Comparison of ENCODE assay signal across 10 mouse cellular contexts in the genomic region with DNA sequence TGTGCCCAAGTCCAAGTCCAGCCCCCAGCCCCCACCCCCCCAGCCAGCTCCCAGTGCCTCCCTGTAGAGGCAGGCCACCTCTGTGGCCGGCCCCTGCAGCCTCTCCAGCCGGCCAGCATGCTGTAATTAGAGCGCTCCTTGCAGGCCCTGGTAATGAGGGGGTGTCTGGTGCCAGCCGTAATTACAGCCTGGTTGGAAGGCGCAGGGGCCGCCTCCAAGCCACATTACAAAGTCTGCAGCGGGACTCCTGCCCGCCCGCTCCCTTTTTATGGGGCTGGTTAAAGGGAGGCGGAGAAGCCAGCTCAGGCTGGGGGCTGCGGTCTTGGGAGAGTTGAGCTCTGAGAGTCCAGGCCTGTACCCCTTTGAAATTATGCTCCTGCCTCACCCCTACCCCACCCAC. TPM values are rescaled to one million over a fixed set of nuclear protein-coding genes. Genes with fewer than 3 reads are reported as not detected.
DNase-seq lines count a peak whose midpoint lies in the region; ATAC-seq and TF ChIP-seq lines count a peak whose summit lies in the region.
"Had no signal": no experiment of that assay in that cellular context is flagged by ENCODE, and none has a peak within 500 bp of the region (broad histone marks: within the 10 kb centered on the region; RNA-seq: fewer than 3 reads in every experiment).

No protein-coding gene starts in this region.

- H3K4me2 ChIP-seq in heart, embryonic 14.5 days (ENCODE audit: low read length), result no peak overlapping the region
- H3K4me2 ChIP-seq in midbrain, postnatal 0 days (ENCODE audit: low read depth, low read length, poor library complexity, severe bottlenecking), result no peak overlapping the region
- H3K4me2 ChIP-seq in midbrain, embryonic 11.5 days, result no peak overlapping the region
- H3K4me2 ChIP-seq in forebrain, embryonic 13.5 days, result 0 out of 2 replicates have a peak overlapping the region, but pooled peaks have one; percentile 14
- H3K4me2 ChIP-seq in myocyte (ENCODE audit: low read depth), result peak overlapping the region; percentile 57

- DNase-seq in heart, adult 11 months, result no peak
- DNase-seq in midbrain, postnatal 0 days (ENCODE audit: low spot score), result peak; percentile 38
- no peak for DNase-seq in midbrain, embryonic 11.5 days (ENCODE audit: low spot score, missing footprints)
- no peak for DNase-seq in adrenal gland, adult (ENCODE audit: inconsistent age in 2 of 2, low spot score in 1 of 2)
- no peak for DNase-seq in adrenal gland, postnatal 10 days
- DNase-seq: kidney, adult 2 months had no signal

- H3K4me1 ChIP-seq in heart, embryonic 14.5 days (ENCODE audit: control insufficient read depth in 2 of 2, insufficient read depth in 2 of 2, low read length in 2 of 2), result peaks cover 62 to 70% of the 10 kb centered on the region in 2 experiments
- H3K4me1 ChIP-seq in midbrain, postnatal 0 days (ENCODE audit: insufficient read depth, low read length), result no peaks in the 10 kb centered on the region
- peaks cover 12% of the 10 kb centered on the region for H3K4me1 ChIP-seq in midbrain, embryonic 11.5 days (ENCODE audit: control insufficient read depth, insufficient read depth, low read length)
- H3K4me1 ChIP-seq in forebrain, embryonic 13.5 days, result peaks cover 31% of the 10 kb centered on the region

- no peaks in the 10 kb centered on the region for H3K9me3 ChIP-seq in heart, embryonic 14.5 days (ENCODE audit: control insufficient read depth, low read length)
- no peaks in the 10 kb centered on the region for H3K9me3 ChIP-seq in midbrain, postnatal 0 days (ENCODE audit: low read length)
- no peaks in the 10 kb centered on the region for H3K9me3 ChIP-seq in midbrain, embryonic 11.5 days (ENCODE audit: control insufficient read depth, low read length)
- no peaks in the 10 kb centered on the region for H3K9me3 ChIP-seq in forebrain, embryonic 13.5 days (replicated peaks)

- no peak for TF ChIP-seq CTCF in midbrain, postnatal 0 days (IDR thresholded peaks at IDR 0.05)

- H3K27ac ChIP-seq in heart, embryonic 14.5 days (replicated peaks in 1 of 2; ENCODE audit: control insufficient read depth in 1 of 2, insufficient read depth in 1 of 2, low read depth in 2 of 2, low read length in 2 of 2), result peak overlapping the region; percentile 26 to 93
- H3K27ac ChIP-seq in midbrain, postnatal 0 days (ENCODE audit: low read depth, low read length), result no peak overlapping the region
- H3K27ac ChIP-seq in midbrain, embryonic 11.5 days (ENCODE audit: low read depth, low read length), result no peak overlapping the region
- H3K27ac ChIP-seq in forebrain, embryonic 13.5 days, result peak overlapping the region; percentile 57

- H3ac ChIP-seq in myocyte (ENCODE audit: control insufficient read depth, insufficient read length), result no peak overlapping the region

- 57% methylated on average over 11 of the region's 11 CpGs for WGBS in heart, embryonic 14.5 days
- WGBS in midbrain, postnatal 0 days, result 49% methylated on average over 11 of the region's 11 CpGs
- WGBS in midbrain, embryonic 11.5 days, result 37% methylated on average over 11 of the region's 11 CpGs
- WGBS in forebrain, embryonic 13.5 days, result 5% methylated on average over 11 of the region's 11 CpGs

- peaks cover 94% of the 10 kb centered on the region for H3K79me2 ChIP-seq in myocyte (ENCODE audit: control insufficient read depth, insufficient read depth)

- no peak overlapping the region for H3K9ac ChIP-seq in heart, embryonic 14.5 days (ENCODE audit: low read length)
- H3K9ac ChIP-seq in midbrain, postnatal 0 days (replicated peaks; ENCODE audit: low read length, poor library complexity, severe bottlenecking), result no peak overlapping the region
- H3K9ac ChIP-seq in midbrain, embryonic 11.5 days (ENCODE audit: low read length), result no peak overlapping the region
- H3K9ac ChIP-seq in forebrain, embryonic 13.5 days, result no peak overlapping the region

- H3K36me3 ChIP-seq in heart, embryonic 14.5 days (ENCODE audit: control insufficient read depth, insufficient read depth, low read length), result peaks cover 5% of the 10 kb centered on the region
- H3K36me3 ChIP-seq in midbrain, postnatal 0 days (ENCODE audit: insufficient read depth, low read length), result no peaks in the 10 kb centered on the region
- no peaks in the 10 kb centered on the region for H3K36me3 ChIP-seq in midbrain, embryonic 11.5 days (ENCODE audit: control insufficient read depth, insufficient read depth, low read length)
- H3K36me3 ChIP-seq in forebrain, embryonic 13.5 days (ENCODE audit: poor library complexity, severe bottlenecking), result no peaks in the 10 kb centered on the region
- H3K36me3 ChIP-seq in myocyte (ENCODE audit: control insufficient read depth, insufficient read depth), result no peaks in the 10 kb centered on the region

- no peak overlapping the region for H3K4me3 ChIP-seq in heart, embryonic 14.5 days (ENCODE audit: control insufficient read depth in 1 of 2, insufficient read depth in 1 of 2, low read depth in 1 of 2, low read length in 2 of 2)
- H3K4me3 ChIP-seq in midbrain, postnatal 0 days (ENCODE audit: low read depth, low read length), result no peak overlapping the region
- H3K4me3 ChIP-seq in midbrain, embryonic 11.5 days (ENCODE audit: low read depth, low read length), result no peak overlapping the region
- H3K4me3 ChIP-seq in forebrain, embryonic 13.5 days, result no peak overlapping the region
- H3K4me3 ChIP-seq in myocyte, result no peak overlapping the region

- ATAC-seq in heart, embryonic 14.5 days (ENCODE audit: insufficient number of reproducible peaks, insufficient read depth, low FRiP score, low read depth), result no peak
- ATAC-seq in midbrain, postnatal 0 days (ENCODE audit: low FRiP score), result no peak
- no peak for ATAC-seq in midbrain, embryonic 11.5 days (ENCODE audit: low FRiP score)
- peak; percentile 83 for ATAC-seq in forebrain, embryonic 13.5 days
- ATAC-seq: CD4-positive, CD25-positive, alpha-beta regulatory T cell, adult 4 months had no signal

- no peaks in the 10 kb centered on the region for H3K27me3 ChIP-seq in heart, embryonic 14.5 days (ENCODE audit: control insufficient read depth, insufficient read depth, low read length)
- H3K27me3 ChIP-seq in midbrain, postnatal 0 days (ENCODE audit: insufficient read depth, low read length), result 0 out of 2 replicates have a peak, but pooled peaks cover 4% of the 10 kb centered on the region
- peaks cover 3% of the 10 kb centered on the region; the same call in 1 of the 2 replicates for H3K27me3 ChIP-seq in midbrain, embryonic 11.5 days (ENCODE audit: control insufficient read depth, insufficient read depth, low read length)
- H3K27me3 ChIP-seq in forebrain, embryonic 13.5 days, result 0 out of 2 replicates have a peak, but pooled peaks cover 3% of the 10 kb centered on the region
- no peaks in the 10 kb centered on the region for H3K27me3 ChIP-seq in myocyte (ENCODE audit: control insufficient read depth, insufficient read depth, insufficient read length)

- peak; percentile 9 for TF ChIP-seq POLR2A in myocyte (IDR thresholded peaks at IDR 0.05; ENCODE audit: insufficient read length, low read depth)

TF ChIP-seq in myocyte, 11 proteins besides CTCF, POLR2A, EP300 and RAD21:
- TF ChIP-seq REST (IDR thresholded peaks at IDR 0.05; ENCODE audit: insufficient read depth, insufficient read length) (no peak), E2F4 (IDR thresholded peaks at IDR 0.05; ENCODE audit: insufficient read depth) (no peak), SRF (IDR thresholded peaks at IDR 0.05; ENCODE audit: control insufficient read depth, insufficient read length, low read depth) (no peak), MYOG (IDR thresholded peaks at IDR 0.05; ENCODE audit: control insufficient read depth in 1 of 3, insufficient read depth in 1 of 3, insufficient read length in 2 of 3, low read depth in 2 of 3) (no peak), MAX (IDR thresholded peaks at IDR 0.05; ENCODE audit: low read depth) (no peak), CEBPB (IDR thresholded peaks at IDR 0.05; ENCODE audit: insufficient read depth, poor library complexity, severe bottlenecking) (no peak), TCF12 (IDR thresholded peaks at IDR 0.05; ENCODE audit: insufficient read depth, poor library complexity, severe bottlenecking) (no peak), MYOD1 (IDR thresholded peaks at IDR 0.05; ENCODE audit: control insufficient read depth in 1 of 3, insufficient read length in 2 of 3, low read depth in 2 of 3) (no peak), TCF3 (IDR thresholded peaks at IDR 0.05; ENCODE audit: insufficient read length, low read depth) (no peak), POLR2AphosphoS2 (IDR thresholded peaks at IDR 0.05; ENCODE audit: insufficient read length, low read depth) (no peak)
TF ChIP-seq in myocyte: peak in this region for 0.

RNA-seq across cellular contexts. Expression of gene Unc5b, which starts 37.0 kb away (rescaled TPM):
- polyA plus RNA-seq in heart, embryonic 14.5 days (2014; fragmentation: Nextera tagmentation; extraction: Ambion mirVana), result 11.5 and 13.3 TPM in 2 replicates
- 13.5 and 17.1 TPM in 2 replicates for total RNA-seq in midbrain, postnatal 0 days (2014; rRNA removed)
- 1.1 and 1.3 TPM in 2 replicates for polyA plus RNA-seq in midbrain, postnatal 0 days (2015; fragmentation: Nextera tagmentation; extraction: Ambion mirVana)
- 2.8 and 3.5 TPM in 2 replicates for polyA plus RNA-seq in midbrain, embryonic 11.5 days (2014; fragmentation: Nextera tagmentation; extraction: Ambion mirVana)
- 2.3 and 2.8 TPM in 2 replicates for polyA plus RNA-seq in forebrain, embryonic 13.5 days (2015; fragmentation: Nextera tagmentation; extraction: Ambion mirVana)
- polyA plus RNA-seq in myocyte (2012; fragmentation: generic; extraction: Trizol), result 91.9 TPM
- 10 to 100 TPM; 14.0 to 16.1 TPM for total RNA-seq in adrenal gland, postnatal 10 days (2021)
- polyA plus RNA-seq: CD4-positive, CD25-positive, alpha-beta regulatory T cell, adult 4 months had no signal

RNA-seq across cellular contexts. Expression of gene Slc29a3, which starts 41.8 kb away (rescaled TPM):
- polyA plus RNA-seq in heart, embryonic 14.5 days (2014; fragmentation: Nextera tagmentation; extraction: Ambion mirVana), result 4.4 and 4.5 TPM in 2 replicates
- total RNA-seq in midbrain, postnatal 0 days (2014; rRNA removed), result 7.3 and 7.8 TPM in 2 replicates
- 6.9 and 8.5 TPM in 2 replicates for polyA plus RNA-seq in midbrain, postnatal 0 days (2015; fragmentation: Nextera tagmentation; extraction: Ambion mirVana)
- 6.9 and 8.7 TPM in 2 replicates for polyA plus RNA-seq in midbrain, embryonic 11.5 days (2014; fragmentation: Nextera tagmentation; extraction: Ambion mirVana)
- 12.7 and 13.5 TPM in 2 replicates for polyA plus RNA-seq in forebrain, embryonic 13.5 days (2015; fragmentation: Nextera tagmentation; extraction: Ambion mirVana)
- polyA plus RNA-seq in myocyte (2012; fragmentation: generic; extraction: Trizol), result 4.7 TPM
- total RNA-seq in adrenal gland, postnatal 10 days (2021), result 10 to 100 TPM; 13.5 to 18.0 TPM

Comparison
In these comparisons a context has a peak if more than half of its experiments do, and no peak if none do; other contexts are left out.
1. H3K27ac ChIP-seq: peak in heart, embryonic 14.5 days (2 of 2) and forebrain, embryonic 13.5 days (single experiment); none in midbrain, postnatal 0 days (single experiment) and midbrain, embryonic 11.5 days (single experiment).
2. H3K4me2 ChIP-seq: peak in forebrain, embryonic 13.5 days (single experiment) and myocyte (single experiment); none in heart, embryonic 14.5 days (single experiment), midbrain, postnatal 0 days (single experiment) and midbrain, embryonic 11.5 days (single experiment).